Mouse (Mus musculus) megakaryocyte, embryonic 14.5 days (primary cell): ENCODE results near the gene Calhm1. TPM values are rescaled to one million over a fixed set of nuclear protein-coding genes. Genes with fewer than 3 reads are reported as not detected.

Experiments
- H3K27me3 ChIP-seq: replicated peaks from 2 replicates; pipeline ENCODE3; 2012; ENCODE audit warnings: inconsistent platforms
- H3K36me3 ChIP-seq: replicated peaks from 2 replicates; pipeline ENCODE3; 2012; ENCODE audit warnings: low read length, inconsistent platforms, mixed read lengths
- H3K4me1 ChIP-seq: 2 replicates; pipeline ENCODE4 v1.6.1; 2012; ENCODE audit warnings: inconsistent platforms
- H3K4me3 ChIP-seq: replicated peaks from 2 replicates; pipeline ENCODE3; 2012; ENCODE audit warnings: moderate library complexity, mild to moderate bottlenecking, inconsistent platforms
- H3K9me3 ChIP-seq: 2 replicates; pipeline ENCODE4 v1.6.1; 2012; ENCODE audit warnings: inconsistent platforms
- FLI1 ChIP-seq: IDR thresholded peaks from 2 replicates; pipeline ENCODE4 v1.6.1; 2012; ENCODE audit warnings: low read length, inconsistent platforms, mixed read lengths
- GATA1 ChIP-seq: IDR thresholded peaks from 3 replicates; pipeline ENCODE4 v1.6.1; 2012; ENCODE audit warnings: mixed read lengths, low read length, inconsistent platforms, borderline replicate concordance
- polyA plus RNA-seq: library from polyadenylated mRNA; stranded (reverse); fragments of >175 nt; gene quantifications from 2 replicates; pipeline ENCODE4 v1.2.3, GENCODE M21; 2012; ENCODE audit warnings: low replicate concordance; ENCODE audit not compliant: insufficient read depth

The Calhm1 gene
- not detected in 2 replicates for polyA plus RNA-seq

DNA sequence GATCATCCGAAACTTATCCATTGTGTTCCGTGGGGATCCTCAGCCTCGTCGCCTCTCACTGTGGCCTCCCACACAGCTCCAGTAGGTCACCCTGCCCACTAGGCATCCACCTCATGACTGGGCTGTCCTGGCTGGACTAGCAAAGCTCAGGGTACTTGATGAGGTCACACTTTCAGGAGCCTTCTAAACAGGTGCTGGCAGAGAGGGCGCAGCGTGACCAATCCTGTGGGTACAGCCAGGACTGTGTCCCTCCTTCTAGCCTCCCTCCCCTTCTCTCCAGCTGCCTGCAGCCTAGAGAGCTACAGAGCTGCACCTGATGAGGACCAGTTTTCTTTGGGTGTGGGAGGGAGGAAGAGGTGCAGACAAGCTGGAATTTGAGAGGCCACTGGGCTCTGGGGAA is at the start of gene Calhm1:
Gene Calhm1 (minus strand): TSS at position 101 of the 400 bp plus-strand sequence.
- no peak within 1 kb of the TSS for H3K4me3 ChIP-seq
- no peak for TF ChIP-seq GATA1
- no peak for TF ChIP-seq FLI1
- H3K9me3 ChIP-seq, result no peaks in the 10 kb centered on the region
- H3K4me1 ChIP-seq, result peaks cover 8% of the 10 kb centered on the region; the same call in 1 of the 2 replicates
- H3K27me3 ChIP-seq, result peaks cover 78% of the 10 kb centered on the region
- H3K36me3 ChIP-seq, result no peaks in the 10 kb centered on the region

DNA sequence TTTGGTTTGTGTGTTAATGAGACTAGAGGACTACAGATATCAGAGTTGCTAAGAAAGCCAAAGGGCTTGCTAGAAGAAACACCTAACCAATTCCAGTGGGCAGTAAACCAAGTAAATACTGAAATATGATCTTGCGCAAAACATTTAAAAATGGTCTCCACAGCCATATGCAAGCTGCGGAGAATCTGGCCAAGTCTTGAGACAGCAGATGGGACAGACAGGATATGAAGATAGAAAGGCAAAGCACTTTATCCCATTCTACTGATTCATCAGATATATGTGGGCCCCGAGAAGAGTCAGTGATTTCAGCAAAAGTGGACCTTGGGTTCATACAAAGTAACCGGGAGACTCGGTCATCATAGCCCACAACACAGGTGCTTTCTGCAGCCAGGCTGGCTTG is 48.1 kb upstream of the Calhm1 start:
- TF ChIP-seq FLI1 (no peak), GATA1 (no peak)
- Histone ChIP-seq H3K4me3 (no peak overlapping the region), H3K36me3 (no peaks in the 10 kb centered on the region), H3K4me1 (peaks cover 22% of the 10 kb centered on the region), H3K9me3 (no peaks in the 10 kb centered on the region), H3K27me3 (peaks cover 34% of the 10 kb centered on the region)

DNA sequence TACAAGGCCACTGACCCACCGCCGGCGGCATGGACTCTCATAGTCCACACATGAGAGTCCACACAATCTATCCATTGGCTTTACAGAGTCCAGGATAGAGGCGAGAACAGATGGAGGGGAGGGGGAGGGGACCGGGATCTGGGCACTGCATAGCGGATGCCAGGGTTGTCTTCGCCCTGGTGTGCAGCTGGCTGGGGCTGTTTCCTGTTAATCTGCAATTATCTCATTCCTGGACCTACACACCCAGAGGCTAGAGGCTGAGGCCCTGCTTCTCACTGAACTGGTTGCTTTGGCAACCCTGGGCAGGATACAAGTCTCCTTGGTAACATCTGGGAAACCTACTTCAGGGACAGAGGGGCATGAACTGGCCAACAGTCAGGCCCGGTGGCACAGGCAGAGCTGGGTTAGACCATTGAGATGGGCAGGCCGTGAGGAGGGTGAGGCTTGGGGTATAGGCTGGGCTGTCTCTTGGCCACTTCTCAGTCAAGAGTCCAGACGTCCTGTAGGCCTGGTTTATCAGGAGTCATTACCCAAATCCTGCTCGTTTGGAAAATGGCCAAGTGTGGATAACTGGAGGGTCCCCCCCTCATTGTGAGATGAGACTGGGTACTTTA is 44.6 kb upstream of the Calhm1 start:
- H3K36me3 ChIP-seq, result no peaks in the 10 kb centered on the region
- no peaks in the 10 kb centered on the region for H3K9me3 ChIP-seq
- peaks cover 54% of the 10 kb centered on the region for H3K27me3 ChIP-seq
- TF ChIP-seq FLI1 (no peak), GATA1 (no peak)
- peaks cover 25% of the 10 kb centered on the region for H3K4me1 ChIP-seq
- no peak overlapping the region for H3K4me3 ChIP-seq

DNA sequence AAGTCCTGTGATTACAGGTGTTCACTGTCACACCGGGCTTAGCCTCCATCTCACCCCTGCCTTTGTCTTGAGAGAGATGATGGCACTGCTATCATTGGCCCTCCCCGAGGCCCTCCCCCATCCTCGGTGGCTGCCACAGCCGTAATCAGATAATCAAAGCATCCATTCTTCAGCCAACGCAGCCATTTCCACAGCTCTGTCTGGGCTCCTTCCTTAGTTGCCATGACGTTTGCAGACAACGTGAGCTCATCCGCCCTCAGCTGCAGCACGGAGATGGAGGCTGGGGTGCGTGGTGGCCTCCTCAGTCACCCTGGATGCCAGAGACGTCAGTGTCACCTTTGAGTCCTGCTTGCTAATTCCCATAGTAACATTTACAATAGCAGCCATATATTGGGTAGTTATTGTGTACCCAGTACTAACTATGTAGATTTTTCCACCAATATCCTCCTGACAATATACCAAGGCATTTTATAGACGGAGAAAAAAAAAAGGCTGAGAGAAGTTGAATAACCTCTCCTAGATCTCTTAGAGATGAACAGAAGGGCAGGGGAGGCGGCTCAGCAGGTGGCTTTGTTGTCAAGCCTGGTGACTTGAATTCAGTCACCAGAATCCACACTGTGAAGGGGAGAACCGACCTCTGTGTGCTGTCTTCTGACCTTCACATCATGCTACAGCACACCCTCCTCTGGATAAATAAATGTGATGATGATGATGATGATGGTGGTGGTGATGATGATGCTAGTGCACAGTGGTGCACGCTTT is 42.6 kb upstream of the Calhm1 start:
- Histone ChIP-seq H3K4me1 (peaks cover 25% of the 10 kb centered on the region), H3K9me3 (peaks cover 8% of the 10 kb centered on the region), H3K27me3 (peaks cover 58% of the 10 kb centered on the region), H3K36me3 (no peaks in the 10 kb centered on the region), H3K4me3 (peak overlapping the region; percentile 4)
- TF ChIP-seq FLI1 (no peak), GATA1 (no peak)

DNA sequence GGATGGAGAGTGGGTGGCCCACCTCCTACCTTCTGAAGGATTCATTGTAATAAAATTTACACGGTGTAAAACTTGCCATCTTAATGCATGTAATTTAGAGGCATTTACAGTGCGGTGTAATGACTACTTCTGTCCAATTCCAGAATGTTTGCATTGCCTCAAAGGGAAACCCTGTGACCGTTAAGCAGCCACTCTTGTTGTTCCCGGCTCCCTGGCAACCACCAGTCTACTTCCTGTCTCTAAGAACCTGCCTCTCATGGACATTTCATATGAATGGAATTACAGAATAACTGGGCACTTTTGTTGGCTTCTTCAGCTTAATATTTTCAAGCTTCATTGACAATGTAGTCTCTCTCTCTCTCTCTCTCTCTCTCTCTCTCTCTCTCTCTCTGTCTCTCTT is 40.7 kb upstream of the Calhm1 start:
- Histone ChIP-seq H3K9me3 (peaks cover 12% of the 10 kb centered on the region), H3K4me1 (peaks cover 9% of the 10 kb centered on the region), H3K27me3 (peaks cover 71% of the 10 kb centered on the region), H3K36me3 (no peaks in the 10 kb centered on the region), H3K4me3 (no peak overlapping the region)
- TF ChIP-seq GATA1 (no peak), FLI1 (no peak)

DNA sequence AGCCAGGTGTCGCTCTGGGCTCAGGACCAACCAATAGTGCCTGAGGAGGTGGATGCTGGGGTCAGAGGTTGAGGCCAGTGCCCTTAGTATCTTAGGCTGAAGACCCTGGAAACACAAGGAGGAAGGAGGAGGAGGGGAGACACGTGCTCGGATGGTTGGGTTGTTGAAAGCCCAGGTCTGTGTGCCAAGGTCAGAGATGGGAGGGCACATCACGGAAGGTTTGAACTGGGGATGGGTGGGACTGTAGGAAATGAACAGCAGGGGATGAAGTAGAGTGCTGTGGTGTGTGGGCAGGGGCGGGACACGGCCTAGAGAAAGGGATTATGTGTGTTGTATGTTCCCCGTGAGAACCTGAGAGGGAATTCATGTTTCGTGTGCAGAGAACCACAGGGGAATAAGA is 40.2 kb upstream of the Calhm1 start:
- Histone ChIP-seq H3K27me3 (peaks cover 72% of the 10 kb centered on the region), H3K4me3 (no peak overlapping the region), H3K4me1 (peaks cover 14% of the 10 kb centered on the region)

DNA sequence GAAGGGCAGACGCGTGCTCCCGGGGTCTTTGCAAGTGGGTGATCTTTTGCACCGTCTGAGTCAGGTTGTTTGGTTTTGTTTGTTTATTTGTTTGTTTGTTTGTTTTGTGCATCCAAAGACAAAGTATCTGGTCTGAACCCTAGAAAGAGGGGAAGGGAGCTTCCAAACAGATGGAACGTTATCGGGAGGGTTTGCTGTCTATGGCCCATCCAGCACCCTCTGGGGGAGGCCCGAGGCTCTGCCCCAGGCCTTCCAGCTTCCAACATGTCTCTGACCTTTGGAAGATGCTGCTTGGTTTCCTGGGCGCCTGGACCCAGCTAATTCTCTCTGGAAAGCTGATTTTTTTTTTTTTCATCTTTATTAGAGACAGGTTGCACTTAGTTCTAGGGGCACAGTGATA is 36.0 kb upstream of the Calhm1 start:
- TF ChIP-seq FLI1 (no peak), GATA1 (no peak)
- Histone ChIP-seq H3K36me3 (no peaks in the 10 kb centered on the region), H3K4me3 (no peak overlapping the region), H3K27me3 (peaks cover 85% of the 10 kb centered on the region), H3K4me1 (peaks cover 19% of the 10 kb centered on the region), H3K9me3 (peaks cover 16% of the 10 kb centered on the region)

More for the DNA sequence above, 40.2 kb upstream of the Calhm1 start:
- Histone ChIP-seq H3K9me3 (peaks cover 12% of the 10 kb centered on the region), H3K36me3 (no peaks in the 10 kb centered on the region)
- TF ChIP-seq FLI1 (no peak), GATA1 (no peak)

DNA sequence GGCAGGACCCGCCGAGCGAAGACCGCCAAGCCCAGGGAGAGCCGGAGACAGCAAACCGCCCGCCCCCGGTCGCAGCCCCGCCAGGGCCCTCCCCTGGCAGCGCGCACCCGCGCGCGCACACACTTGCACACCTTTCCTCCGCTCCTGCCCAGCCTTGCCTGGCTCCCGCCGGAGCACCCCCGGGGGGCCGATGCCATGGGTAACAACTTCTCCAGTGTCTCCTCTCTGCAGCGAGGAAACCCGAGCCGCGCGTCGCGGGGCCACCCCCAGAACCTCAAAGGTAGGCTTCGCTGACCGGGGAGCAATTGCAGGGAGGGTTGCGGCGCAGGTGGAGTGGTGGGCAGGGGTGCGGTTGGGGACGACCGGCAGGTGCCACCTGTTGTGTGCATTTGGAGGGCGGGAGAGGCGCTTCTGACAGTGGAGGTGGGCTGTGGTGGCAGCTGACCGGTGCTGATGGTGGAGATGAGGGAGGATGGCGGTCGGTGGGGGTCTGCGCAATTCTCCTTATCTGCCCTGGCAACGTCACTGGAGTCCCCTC is 35.3 kb upstream of the Calhm1 start:
- H3K9me3 ChIP-seq, result peaks cover 16% of the 10 kb centered on the region
- H3K4me1 ChIP-seq, result peaks cover 19% of the 10 kb centered on the region
- H3K36me3 ChIP-seq, result no peaks in the 10 kb centered on the region
- peak overlapping the region; percentile 89 for H3K4me3 ChIP-seq
- peaks cover 83% of the 10 kb centered on the region for H3K27me3 ChIP-seq
- no peak for TF ChIP-seq FLI1
- TF ChIP-seq GATA1, result no peak

DNA sequence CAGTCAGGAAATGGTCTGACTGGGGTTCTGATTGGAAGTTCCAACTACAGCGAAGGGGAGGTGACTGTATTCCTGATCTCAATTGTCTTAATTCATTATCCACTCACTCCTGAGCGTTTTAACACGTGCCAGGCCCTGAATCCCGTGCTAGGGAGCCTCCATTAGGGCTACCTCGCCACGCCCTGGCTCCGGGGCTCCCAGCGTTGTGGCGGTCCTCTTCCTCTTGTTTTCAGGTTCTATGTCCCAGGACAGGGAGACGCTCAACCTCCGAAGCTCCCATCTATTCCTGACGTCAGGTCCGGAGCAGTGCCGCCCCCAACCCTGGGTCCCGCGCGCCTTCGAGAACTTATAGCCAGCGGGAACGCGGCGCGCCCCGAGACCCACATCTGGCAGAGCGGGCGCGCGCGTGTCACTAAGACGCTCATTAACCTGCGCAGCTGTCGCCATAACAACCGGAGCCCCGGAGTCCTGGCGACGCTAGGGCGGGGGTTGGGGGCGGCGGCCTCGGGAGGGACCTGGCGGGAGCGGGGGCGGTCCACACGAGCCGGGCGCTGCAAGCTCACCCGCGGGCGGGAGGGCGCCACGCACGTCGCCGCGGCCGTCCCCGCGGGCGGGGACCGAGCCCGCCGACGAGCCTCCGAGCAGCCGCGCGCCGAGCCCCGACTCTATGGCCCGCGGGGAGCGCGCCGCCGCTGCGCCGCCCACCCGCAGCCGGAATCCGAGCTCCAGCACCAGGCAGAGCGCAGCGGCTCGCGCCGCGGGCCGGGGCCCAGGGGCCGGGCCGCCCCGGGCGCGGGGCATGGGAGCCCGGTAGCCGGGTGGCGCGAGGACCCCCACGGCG is 34.6 kb upstream of the Calhm1 start, which contains the start of gene Neurl1a:
Gene Neurl1a (plus strand): TSS at position 390 of the 841 bp plus-strand sequence.
- H3K27me3 ChIP-seq, result peaks cover 79% of the 10 kb centered on the region
- H3K4me3 ChIP-seq, result peak within 1 kb of the TSS; percentile 89
- peaks cover 16% of the 10 kb centered on the region for H3K9me3 ChIP-seq
- no peaks in the 10 kb centered on the region for H3K36me3 ChIP-seq
- H3K4me1 ChIP-seq, result peaks cover 19% of the 10 kb centered on the region
- TF ChIP-seq GATA1 (no peak), FLI1 (no peak)
